Mouse (Mus musculus) lung, postnatal 4 days (tissue): ENCODE measurements around the gene Cngb1.

ENCODE experiments used
- DNase-seq, 2 experiments: peaks; one replicate each; pipeline ENCODE4 v3.0.0; 2021

Gene Cngb1

GRCm38 (mm10) chr8:95306431-95306830 is at the start of gene Cngb1:
Cngb1 (minus strand) TSS chr8:95306585.
- no peak for DNase-seq

GRCm38 (mm10) chr8:95354606-95355005 is 48.2 kb upstream of the Cngb1 start:
- DNase-seq = peak in 1 of 2 experiments; percentile 34

- DNase-seq = peak; percentile 67 to 77
Measured at GRCm38 (mm10) chr8:95352871-95353866, 46.8 kb upstream of the Cngb1 start.

DNA sequence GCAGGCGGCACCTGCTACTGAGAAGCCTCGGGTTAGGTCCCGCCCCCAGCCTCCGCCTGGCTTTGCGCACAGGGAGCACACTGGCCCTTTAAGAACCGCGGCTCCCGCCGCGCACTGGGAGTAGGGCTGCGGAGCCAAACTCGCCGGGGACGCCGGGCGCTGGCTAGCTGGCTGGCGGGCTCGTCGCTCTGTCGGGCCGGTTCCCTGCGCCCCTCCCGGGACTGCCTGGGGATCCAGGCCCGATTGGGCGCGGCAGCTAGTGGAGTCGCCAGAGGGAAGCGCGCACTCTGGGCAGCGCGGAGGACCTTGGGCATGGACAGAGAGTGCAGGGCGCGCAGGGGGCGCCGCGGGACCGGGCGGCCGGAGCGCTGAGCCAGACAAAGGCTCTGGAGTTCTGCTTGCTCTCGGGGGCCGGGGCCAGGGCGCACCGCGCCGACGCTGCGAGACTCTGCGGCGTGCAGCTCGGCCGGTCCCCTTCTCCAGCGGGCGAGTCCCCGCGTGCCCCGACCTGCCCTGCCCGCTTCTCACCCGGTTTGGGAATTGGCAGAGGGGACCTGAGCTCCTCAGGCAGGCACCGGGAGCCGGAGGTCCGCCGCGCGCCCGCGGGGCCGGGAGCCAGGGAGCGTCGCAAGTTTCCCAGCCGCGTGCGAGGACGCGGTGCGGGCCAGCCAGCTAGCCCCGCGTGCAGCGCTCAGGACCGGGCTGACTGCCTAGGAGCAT is 45.9 kb upstream of the Cngb1 start, which contains the start of gene Mmp15:
Gene Mmp15, plus strand, starts transcription at position 118 of the 720 bp plus-strand sequence.
- DNase-seq = peak; percentile 83 to 90

GRCm38 (mm10) chr8:95351461-95351860 is 45.1 kb upstream of the Cngb1 start:
- DNase-seq = peak in 1 of 2 experiments; percentile 53

DNA sequence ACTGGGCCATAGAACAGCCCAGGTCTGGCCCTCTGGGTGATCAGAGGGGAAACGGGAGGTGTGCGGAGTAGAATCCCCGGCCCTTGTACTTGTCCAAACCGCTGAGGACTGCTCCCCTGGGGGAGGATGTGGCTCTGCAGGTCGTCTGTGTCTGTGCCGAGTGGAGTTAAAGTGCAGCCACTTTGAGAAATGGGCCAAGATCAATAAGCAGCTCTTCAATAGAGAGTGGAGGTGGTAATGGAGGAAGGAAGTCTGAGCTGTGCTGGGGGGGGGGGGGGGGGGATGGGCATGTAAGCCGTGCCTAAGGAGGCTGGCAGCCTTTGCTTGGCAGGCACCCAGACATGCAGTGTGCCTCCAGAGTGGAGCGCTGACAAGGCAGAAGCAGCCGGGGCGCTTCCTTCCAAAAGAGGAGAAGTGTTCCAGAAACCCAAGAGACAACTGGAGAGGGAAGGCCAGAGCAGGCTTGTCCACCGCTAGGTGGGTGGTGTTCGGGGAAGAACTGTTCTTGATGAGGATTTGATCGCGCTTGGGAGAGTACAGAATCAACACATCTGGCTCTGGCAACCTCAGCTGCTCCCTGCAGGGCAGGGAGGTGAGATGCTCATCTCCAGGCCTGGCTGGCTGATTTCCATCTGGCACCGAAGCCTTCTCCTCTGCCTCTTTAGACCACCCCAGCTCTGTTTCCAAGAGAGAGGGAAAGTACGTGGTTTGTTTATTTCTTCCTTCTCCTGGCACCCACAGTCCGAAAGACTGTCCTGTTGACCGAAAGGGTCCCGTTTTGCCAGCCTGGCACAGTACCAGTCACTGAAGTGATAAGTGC is 42.6 kb upstream of the Cngb1 start:
- peak; percentile 77 to 87 for DNase-seq

DNA sequence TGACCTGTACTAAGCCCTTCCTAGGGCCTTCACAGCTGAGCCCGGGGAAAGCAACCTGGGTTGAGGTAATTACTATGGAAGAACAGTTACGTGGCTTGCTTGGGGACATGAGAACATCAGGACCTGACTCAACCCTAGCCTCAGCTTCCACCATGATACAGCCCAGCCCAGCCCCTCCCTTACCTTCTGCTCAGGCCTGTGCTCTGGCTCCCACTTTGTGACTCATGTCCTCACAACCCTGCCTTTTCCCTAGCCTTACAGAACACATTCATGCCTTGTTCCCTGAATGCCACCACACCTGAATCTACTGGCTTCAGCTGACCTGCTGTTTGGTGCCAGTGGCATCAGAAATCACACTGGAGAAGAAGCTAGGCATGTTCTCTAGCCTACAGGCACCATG is 42.0 kb upstream of the Cngb1 start:
- DNase-seq = no peak

DNA sequence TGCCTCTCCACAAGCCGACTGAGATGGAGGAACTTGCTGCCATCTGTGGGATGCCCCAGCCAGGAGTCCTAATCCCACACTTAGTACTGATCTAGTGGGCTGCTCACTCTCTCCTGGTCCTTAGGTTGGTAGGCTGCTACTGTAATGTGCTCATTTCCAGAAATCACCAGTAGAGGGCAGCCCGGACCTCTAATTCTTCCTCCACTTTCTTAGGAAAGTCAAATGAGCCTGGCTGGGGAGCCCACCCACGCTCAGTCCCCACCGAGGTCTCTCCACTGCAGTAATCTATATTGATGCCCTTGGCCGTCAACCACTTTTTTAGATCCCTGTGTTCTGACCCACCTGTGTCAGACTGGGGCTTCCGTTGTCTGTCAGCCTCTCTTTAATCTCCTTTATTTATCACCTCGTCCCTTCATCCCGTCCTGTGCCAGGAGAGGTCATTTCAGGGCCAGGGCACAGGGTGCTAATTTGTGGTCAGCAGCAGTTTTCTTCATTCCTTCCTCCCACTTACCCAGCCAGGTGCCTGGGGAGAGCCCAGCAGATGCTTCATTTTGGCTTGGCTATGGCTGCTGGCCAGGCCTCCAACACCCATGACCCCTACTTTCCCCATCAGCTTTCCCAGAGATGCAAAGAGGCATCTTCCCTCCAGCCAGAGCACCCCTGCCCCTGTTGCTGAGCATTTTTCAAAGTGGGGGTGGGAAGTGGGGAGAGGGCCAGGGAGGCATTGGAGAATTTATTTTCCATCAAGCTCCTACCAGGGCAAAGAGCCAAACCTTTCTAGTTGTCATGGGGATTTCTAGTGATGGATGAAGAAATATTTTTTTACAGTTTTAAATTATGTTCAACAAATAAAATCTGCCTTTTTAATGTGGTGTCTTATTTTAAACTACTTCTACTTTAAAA is 40.5 kb upstream of the Cngb1 start:
- DNase-seq = peak; percentile 54 to 82

DNA sequence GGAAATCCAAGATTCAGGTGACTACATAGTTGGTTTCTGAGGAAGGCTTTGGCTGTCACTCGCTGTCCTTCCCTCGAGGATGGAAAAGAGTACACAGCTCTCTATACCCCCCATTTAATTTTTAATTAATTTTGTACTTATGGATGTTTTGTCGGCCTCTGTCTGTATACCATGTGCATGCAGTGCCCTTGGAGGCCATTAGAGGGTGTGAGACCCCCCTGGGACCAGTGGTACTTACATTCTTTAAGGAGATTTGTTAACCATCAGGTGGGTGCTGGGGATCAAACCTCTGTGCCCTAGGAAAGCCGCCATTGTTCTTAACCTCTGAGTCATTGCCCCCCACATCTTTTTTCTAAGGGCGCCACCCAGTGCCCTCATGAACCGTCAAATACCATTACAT is 38.3 kb upstream of the Cngb1 start:
- no peak for DNase-seq

- DNase-seq = no peak
Measured at GRCm38 (mm10) chr8:95341721-95342120, 35.3 kb upstream of the Cngb1 start.

GRCm38 (mm10) chr8:95336363-95336762 is 30.0 kb upstream of the Cngb1 start:
- DNase-seq = no peak

- DNase-seq = no peak
Measured at GRCm38 (mm10) chr8:95335706-95336105, 29.3 kb upstream of the Cngb1 start.

GRCm38 (mm10) chr8:95332437-95333199 is 26.2 kb upstream of the Cngb1 start:
- no peak for DNase-seq

DNA sequence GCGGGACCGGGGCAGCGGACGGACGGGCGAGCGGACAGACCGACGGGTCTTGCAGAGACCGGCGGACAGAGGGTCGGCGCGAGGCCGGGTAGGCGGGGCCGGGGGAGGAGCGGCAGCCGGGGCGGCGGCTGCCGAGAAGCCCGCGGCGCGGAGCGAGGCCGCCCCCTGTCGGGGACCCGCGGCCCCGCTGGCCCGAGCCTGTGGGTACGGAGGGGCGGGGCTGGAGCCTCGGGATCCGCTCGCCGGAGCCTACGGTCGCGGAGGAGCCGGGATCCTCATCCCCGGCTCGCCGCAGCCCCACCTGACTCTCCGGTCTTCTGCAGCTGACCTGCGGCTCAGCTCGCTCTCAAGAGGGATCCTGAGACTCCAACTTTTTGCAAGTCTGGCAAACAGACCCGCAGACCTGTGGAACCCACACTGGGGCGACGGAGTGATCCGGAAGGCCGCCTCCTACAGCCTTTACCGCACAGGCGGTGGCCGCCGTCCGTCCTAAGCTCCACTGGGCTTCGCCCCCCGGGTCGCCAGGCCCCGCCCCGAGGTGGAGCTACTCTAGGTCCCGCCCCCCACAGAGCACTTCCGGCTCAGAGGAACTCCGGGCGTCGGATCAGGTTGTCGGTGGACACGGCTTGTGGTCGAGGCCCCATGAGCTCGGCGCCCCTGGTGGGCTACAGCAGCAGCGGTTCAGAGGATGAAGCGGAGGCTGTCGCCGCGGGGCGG is 25.5 kb upstream of the Cngb1 start, which contains the start of the genes Zfp319 and Usb1:
Gene Zfp319, minus strand, starts transcription at position 231 of the 717 bp plus-strand sequence.
Gene Usb1, plus strand, starts transcription at position 565 of the 717 bp plus-strand sequence.
- DNase-seq = peak; percentile 97

GRCm38 (mm10) chr8:95331156-95331719 is 24.9 kb upstream of the Cngb1 start:
- DNase-seq = peak in 1 of 2 experiments; percentile 86

GRCm38 (mm10) chr8:95330367-95330766 is 24.0 kb upstream of the Cngb1 start:
- no peak for DNase-seq

GRCm38 (mm10) chr8:95327866-95328465 is 21.6 kb upstream of the Cngb1 start:
- no peak for DNase-seq

- no peak for DNase-seq
Measured at GRCm38 (mm10) chr8:95326822-95327221, 20.4 kb upstream of the Cngb1 start.

- no peak for DNase-seq
Measured at GRCm38 (mm10) chr8:95324646-95325045, 18.3 kb upstream of the Cngb1 start.
